Mouse (Mus musculus) left cerebral cortex, adult 2 months (tissue): ENCODE measurements around the gene Il1r1. TPM values are rescaled to one million over a fixed set of nuclear protein-coding genes. Genes with fewer than 3 reads are reported as not detected.

ENCODE experiments used
- DNase-seq, 2 experiments: peaks; one replicate each; pipeline ENCODE4 v3.0.0; 2021 to 2022; ENCODE audit warnings: low spot score in 2 of 2, mixed read lengths in 1 of 2; ENCODE audit errors: extremely low spot score in 1 of 2
- H3K27ac ChIP-seq: fragments of 200-600 bp; 2 replicates; pipeline ENCODE4 v1.8.1; 2022
- H3K4me3 ChIP-seq: fragments of 200-600 bp; 2 replicates; pipeline ENCODE4 v1.8.1; 2022
- CTCF ChIP-seq: fragments of 200-600 bp; IDR thresholded peaks from 2 replicates; pipeline ENCODE4 v1.8.1; 2022; ENCODE audit warnings: antibody characterized with exemption, mild to moderate bottlenecking, moderate library complexity
- intact Hi-C: fragments of 180-260 bp; cut with DNase I; formaldehyde crosslinking; loops from one replicate; pipeline ENCODE4 v1.15.1; 2025
- total RNA-seq, 2 experiments: library from RNA; stranded (reverse); gene quantifications; 2 replicates each; pipeline ENCODE4 v1.2.3; 2021

The Il1r1 gene
- total RNA-seq, 2 experiments from 2014 or later = 2.5 to 3.2 TPM

GRCm38 (mm10) chr1:40327604-40328003 is 102.7 kb downstream of the Il1r1 start:
- Histone ChIP-seq H3K27ac (no peak overlapping the region), H3K4me3 (no peak overlapping the region)
- no peak for DNase-seq
- intact Hi-C loops = no loop called here
- no peak for TF ChIP-seq CTCF

- TF ChIP-seq CTCF = no peak
- intact Hi-C loops = no loop called here
- DNase-seq = no peak
- H3K4me3 ChIP-seq = no peak overlapping the region
- no peak overlapping the region for H3K27ac ChIP-seq
Measured at GRCm38 (mm10) chr1:40329526-40329925, 104.6 kb downstream of the Il1r1 start.

- TF ChIP-seq CTCF = no peak
- Histone ChIP-seq H3K27ac (no peak overlapping the region), H3K4me3 (no peak overlapping the region)
- DNase-seq = no peak
- intact Hi-C loops = no loop called here
Measured at GRCm38 (mm10) chr1:40330181-40330580, 105.3 kb downstream of the Il1r1 start.

GRCm38 (mm10) chr1:40339346-40339745 is 114.5 kb downstream of the Il1r1 start:
- TF ChIP-seq CTCF = no peak
- H3K4me3 ChIP-seq = no peak overlapping the region
- no peak for DNase-seq
- no peak overlapping the region for H3K27ac ChIP-seq
- intact Hi-C loops = no loop called here

GRCm38 (mm10) chr1:40340102-40340501 is 115.2 kb downstream of the Il1r1 start:
- Histone ChIP-seq H3K4me3 (no peak overlapping the region), H3K27ac (no peak overlapping the region)
- intact Hi-C loops = no loop called here
- no peak for TF ChIP-seq CTCF
- DNase-seq = no peak

GRCm38 (mm10) chr1:40352158-40352903 is 127.5 kb downstream of the Il1r1 start:
- TF ChIP-seq CTCF = no peak
- H3K27ac ChIP-seq = no peak overlapping the region
- intact Hi-C loops = no loop called here
- DNase-seq = no peak
- H3K4me3 ChIP-seq = no peak overlapping the region

GRCm38 (mm10) chr1:40352904-40353286 is 128.0 kb downstream of the Il1r1 start:
- intact Hi-C loops = no loop called here
- Histone ChIP-seq H3K27ac (no peak overlapping the region), H3K4me3 (no peak overlapping the region)
- no peak for TF ChIP-seq CTCF
- DNase-seq = no peak

GRCm38 (mm10) chr1:40354665-40355064 is 129.8 kb downstream of the Il1r1 start:
- no peak for DNase-seq
- intact Hi-C loops = loop anchor here (5.0 kb wide), 1 partner anchor 222 kb away; no protein-coding TSS in a partner anchor
- H3K4me3 ChIP-seq = no peak overlapping the region
- no peak for TF ChIP-seq CTCF
- no peak overlapping the region for H3K27ac ChIP-seq

- H3K27ac ChIP-seq = no peak overlapping the region
- no peak for DNase-seq
- intact Hi-C loops = loop anchor here (5.0 kb wide), 1 partner anchor 223 kb away; no protein-coding TSS in a partner anchor
- no peak for TF ChIP-seq CTCF
- H3K4me3 ChIP-seq = no peak overlapping the region
Measured at GRCm38 (mm10) chr1:40355431-40355843, 130.6 kb downstream of the Il1r1 start.

GRCm38 (mm10) chr1:40355904-40356521 is 131.1 kb downstream of the Il1r1 start:
- no peak for DNase-seq
- no peak overlapping the region for H3K27ac ChIP-seq
- no peak for TF ChIP-seq CTCF

GRCm38 (mm10) chr1:40357921-40358320 is 133.0 kb downstream of the Il1r1 start:
- intact Hi-C loops = loop anchor here (2.0 to 5.0 kb wide), 2 partner anchors 121 to 226 kb away; no protein-coding TSS in a partner anchor
- no peak for TF ChIP-seq CTCF
- no peak for DNase-seq
- H3K27ac ChIP-seq = no peak overlapping the region
- no peak overlapping the region for H3K4me3 ChIP-seq

More at GRCm38 (mm10) chr1:40355904-40356521, 131.1 kb downstream of the Il1r1 start:
- H3K4me3 ChIP-seq = no peak overlapping the region
- intact Hi-C loops = loop anchor here (5.0 kb wide), 1 partner anchor 224 kb away; no protein-coding TSS in a partner anchor

GRCm38 (mm10) chr1:40358351-40358750 is 133.5 kb downstream of the Il1r1 start:
- intact Hi-C loops = loop anchor here (2.0 to 5.0 kb wide), 2 partner anchors 122 to 226 kb away; no protein-coding TSS in a partner anchor

More at GRCm38 (mm10) chr1:40358351-40358750, 133.5 kb downstream of the Il1r1 start:
- H3K27ac ChIP-seq = no peak overlapping the region
- no peak for TF ChIP-seq CTCF
- no peak overlapping the region for H3K4me3 ChIP-seq
- DNase-seq = no peak
